Mouse (Mus musculus) heart, embryonic 12.5 days (tissue): ENCODE data around the gene Adad1. TPM values are rescaled to one million over a fixed set of nuclear protein-coding genes. Genes with fewer than 3 reads are reported as not detected.

Experiments used
- ATAC-seq: fragments of 200-750 bp; cut with Nextera tagmentation; 2 replicates; pipeline ENCODE4 v1.8.0; 2017; ENCODE audit warnings: moderate TSS enrichment, moderate library complexity; ENCODE audit not compliant: insufficient number of reproducible peaks, low FRiP score
- H3K27ac ChIP-seq: fragments of 300-500 bp; sonication (generic); 2 replicates; pipeline ENCODE4 v1.5.1; 2016; ENCODE audit warnings: mild to moderate bottlenecking, moderate library complexity; ENCODE audit not compliant: poor library complexity, severe bottlenecking
- H3K27me3 ChIP-seq: fragments of 300-500 bp; sonication (generic); replicated peaks from 2 replicates; pipeline ENCODE4 v1.6.1; 2016; ENCODE audit warnings: mild to moderate bottlenecking, moderate library complexity
- H3K36me3 ChIP-seq: fragments of 300-500 bp; sonication (generic); 2 replicates; pipeline ENCODE4 v1.6.1; 2016; ENCODE audit warnings: mild to moderate bottlenecking, moderate library complexity
- H3K4me1 ChIP-seq: fragments of 300-500 bp; sonication (generic); replicated peaks from 2 replicates; pipeline ENCODE4 v1.6.1; 2016; ENCODE audit warnings: mild to moderate bottlenecking
- H3K4me2 ChIP-seq: fragments of 300-500 bp; sonication (generic); 2 replicates; pipeline ENCODE4 v1.6.1; 2016; ENCODE audit warnings: mild to moderate bottlenecking, moderate library complexity
- H3K4me3 ChIP-seq: fragments of 300-500 bp; sonication (generic); 2 replicates; pipeline ENCODE4 v1.5.1; 2016; ENCODE audit warnings: mild to moderate bottlenecking
- H3K9ac ChIP-seq: fragments of 300-500 bp; sonication (generic); 2 replicates; pipeline ENCODE4 v1.6.1; 2016; ENCODE audit warnings: mild to moderate bottlenecking, moderate library complexity
- H3K9me3 ChIP-seq: fragments of 300-500 bp; sonication (generic); replicated peaks from 2 replicates; pipeline ENCODE4 v1.6.1; 2016; ENCODE audit warnings: mild to moderate bottlenecking, moderate library complexity
- WGBS: fragments of 180-500 bp; shearing (Covaris S2); methylation state at CpG from one replicate; pipeline ENCODE4 v1.1.7; 2016; 5-methylcytosine and 5-hydroxymethylcytosine counted together
- polyA plus RNA-seq: library from polyadenylated mRNA; unstranded; fragments of >200 nt; fragmentation: Nextera tagmentation; extraction: Ambion mirVana; gene quantifications from 2 replicates; pipeline ENCODE4 v1.2.1, GENCODE M21; 2016

Adad1 gene
- polyA plus RNA-seq, 1 experiment from 2014 or later: 0.47 TPM

DNA sequence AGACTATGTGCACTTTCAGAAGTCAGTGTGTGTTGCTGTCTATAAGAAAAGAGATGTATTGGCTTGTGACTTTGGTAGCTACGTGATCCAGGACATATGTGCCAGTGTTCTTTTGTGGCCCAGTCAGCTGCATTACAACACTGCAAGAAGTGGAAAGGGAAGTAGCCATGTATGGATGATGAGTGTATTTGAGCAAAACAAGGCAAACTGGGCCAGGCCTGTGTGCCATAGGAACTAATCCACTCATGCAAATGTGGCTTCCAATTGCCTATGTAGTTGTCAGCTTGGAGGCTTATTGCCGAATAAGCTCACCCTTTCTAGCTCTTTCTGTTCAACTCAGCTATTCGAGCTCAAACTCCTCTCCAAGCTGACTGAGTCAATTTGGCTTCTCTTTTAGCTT lies 75.9 kb downstream of the Adad1 start:
- Histone ChIP-seq H3K36me3 (no peaks in the 10 kb centered on the region), H3K4me1 (no peaks in the 10 kb centered on the region), H3K27me3 (no peaks in the 10 kb centered on the region), H3K4me3 (no peak overlapping the region), H3K4me2 (no peak overlapping the region), H3K9ac (no peak overlapping the region), H3K9me3 (no peaks in the 10 kb centered on the region), H3K27ac (no peak overlapping the region)
- no peak for ATAC-seq
- WGBS: 72% methylated on average over 3 of the region's 3 CpGs

DNA sequence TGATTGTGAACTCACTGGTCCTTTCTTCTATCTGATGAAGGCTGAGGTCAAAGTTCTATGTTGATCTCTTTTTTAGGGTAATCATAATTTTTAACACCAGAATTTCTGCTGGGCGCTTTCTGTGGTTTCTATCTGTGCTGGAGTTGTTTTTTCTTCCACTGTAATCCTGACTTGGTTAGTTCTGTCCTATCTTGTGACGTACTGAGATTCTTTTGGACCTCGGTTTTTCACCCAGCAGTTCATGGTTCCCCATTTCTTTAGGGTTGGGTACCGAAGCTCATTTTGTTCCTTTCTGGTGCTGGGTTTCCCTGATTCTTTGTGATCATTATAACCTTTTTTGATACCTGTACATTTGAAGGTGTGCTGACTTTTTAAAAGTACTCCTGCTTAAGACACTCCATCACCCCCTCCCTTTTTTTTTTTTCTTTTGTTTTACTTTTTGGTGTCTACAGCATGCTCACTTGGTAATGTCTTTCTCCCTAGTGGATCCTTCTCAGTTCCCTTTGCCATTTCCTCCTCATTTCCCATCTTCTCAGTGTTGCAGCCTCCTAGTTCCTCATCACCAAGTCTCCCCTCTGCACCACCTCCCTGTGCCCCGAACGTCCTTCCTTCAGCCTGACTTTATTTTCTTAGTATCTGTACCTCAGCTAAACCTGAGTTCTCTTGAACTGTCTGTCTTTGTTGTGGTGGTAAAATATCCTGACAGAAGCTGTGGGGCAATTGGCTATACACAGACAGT lies 77.0 kb downstream of the Adad1 start:
- Histone ChIP-seq H3K4me3 (no peak overlapping the region), H3K27me3 (no peaks in the 10 kb centered on the region), H3K9me3 (no peaks in the 10 kb centered on the region), H3K4me1 (no peaks in the 10 kb centered on the region), H3K36me3 (no peaks in the 10 kb centered on the region), H3K27ac (no peak overlapping the region), H3K4me2 (no peak overlapping the region), H3K9ac (no peak overlapping the region)
- 85% methylated on average over 6 of the region's 6 CpGs for WGBS
- ATAC-seq: no peak

DNA sequence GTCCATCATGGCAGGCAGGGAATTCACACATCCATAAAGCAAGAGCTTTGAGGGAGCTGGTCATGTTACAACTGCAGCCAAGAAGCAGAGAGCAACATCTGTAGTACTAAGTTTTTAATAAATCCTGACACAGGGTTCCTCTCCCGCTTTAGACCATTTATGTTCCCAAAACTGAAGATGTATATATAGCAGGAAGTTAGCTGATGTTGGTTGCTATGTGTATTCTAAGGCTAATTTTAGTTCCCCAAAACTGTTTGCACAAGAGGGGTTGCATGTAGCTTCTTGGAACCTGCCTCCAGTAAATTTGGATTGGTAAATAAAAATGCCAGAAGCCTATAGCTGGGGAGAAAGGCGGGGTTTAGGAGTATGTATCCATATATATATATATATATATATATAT lies 78.5 kb downstream of the Adad1 start:
- H3K36me3 ChIP-seq: no peaks in the 10 kb centered on the region
- H3K4me3 ChIP-seq: no peak overlapping the region
- no peak overlapping the region for H3K4me2 ChIP-seq
- ATAC-seq: no peak
- H3K27ac ChIP-seq: no peak overlapping the region
- H3K9me3 ChIP-seq: no peaks in the 10 kb centered on the region
- H3K9ac ChIP-seq: no peak overlapping the region
- no peaks in the 10 kb centered on the region for H3K27me3 ChIP-seq
- WGBS: 78% methylated on average over 2 of the region's 2 CpGs
- H3K4me1 ChIP-seq: peaks cover 11% of the 10 kb centered on the region

DNA sequence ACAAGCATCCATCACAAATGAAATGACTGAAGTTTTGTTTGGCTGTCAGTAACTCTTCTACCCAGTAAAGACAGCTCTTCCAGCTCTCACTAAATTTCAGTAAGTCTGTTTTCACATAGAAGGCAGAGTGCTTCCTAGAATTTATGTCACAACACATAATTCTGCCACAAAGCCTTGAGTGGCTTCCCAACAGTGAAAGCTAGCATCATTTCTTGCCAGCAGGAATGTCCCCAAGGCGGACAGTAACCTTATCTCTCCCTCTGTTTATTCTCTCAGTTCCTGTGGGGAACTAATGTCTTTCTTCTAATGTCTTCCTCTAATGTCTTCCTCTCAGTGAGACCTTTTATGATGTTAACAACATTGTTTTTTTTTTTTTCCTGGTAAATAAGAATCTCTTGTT lies 81.7 kb downstream of the Adad1 start:
- Histone ChIP-seq H3K36me3 (no peaks in the 10 kb centered on the region), H3K27me3 (no peaks in the 10 kb centered on the region), H3K9ac (no peak overlapping the region), H3K4me1 (peaks cover 14% of the 10 kb centered on the region), H3K4me2 (no peak overlapping the region), H3K4me3 (no peak overlapping the region), H3K9me3 (no peaks in the 10 kb centered on the region), H3K27ac (no peak overlapping the region)
- WGBS: 39% methylated on average over 1 of the region's 1 CpGs
- no peak for ATAC-seq

DNA sequence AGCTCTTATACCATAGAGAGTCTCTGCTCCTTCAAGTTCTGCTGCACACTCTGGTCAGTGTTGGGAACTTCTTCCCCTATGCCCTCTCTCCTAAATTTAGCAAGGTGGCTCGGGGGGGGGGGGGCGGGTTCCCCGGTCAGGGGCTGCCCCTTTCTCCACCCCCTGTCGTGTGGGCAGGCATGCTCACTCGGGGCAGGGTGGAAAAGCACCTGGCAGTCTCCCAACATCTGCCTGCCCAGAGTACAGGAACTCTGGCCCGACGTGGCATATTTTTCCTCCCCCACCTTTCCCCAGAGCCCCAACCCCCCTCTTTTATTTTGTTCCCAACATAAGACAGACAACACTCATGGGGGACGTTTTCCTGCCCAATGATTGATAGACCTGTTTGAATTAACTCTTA lies 83.1 kb downstream of the Adad1 start:
- 20% methylated on average over 8 of the region's 8 CpGs for WGBS
- Histone ChIP-seq H3K4me1 (peaks cover 14% of the 10 kb centered on the region), H3K4me3 (no peak overlapping the region), H3K36me3 (no peaks in the 10 kb centered on the region), H3K27me3 (no peaks in the 10 kb centered on the region), H3K4me2 (peak overlapping the region; percentile 55), H3K9me3 (no peaks in the 10 kb centered on the region), H3K27ac (no peak overlapping the region), H3K9ac (no peak overlapping the region)
- ATAC-seq: no peak

DNA sequence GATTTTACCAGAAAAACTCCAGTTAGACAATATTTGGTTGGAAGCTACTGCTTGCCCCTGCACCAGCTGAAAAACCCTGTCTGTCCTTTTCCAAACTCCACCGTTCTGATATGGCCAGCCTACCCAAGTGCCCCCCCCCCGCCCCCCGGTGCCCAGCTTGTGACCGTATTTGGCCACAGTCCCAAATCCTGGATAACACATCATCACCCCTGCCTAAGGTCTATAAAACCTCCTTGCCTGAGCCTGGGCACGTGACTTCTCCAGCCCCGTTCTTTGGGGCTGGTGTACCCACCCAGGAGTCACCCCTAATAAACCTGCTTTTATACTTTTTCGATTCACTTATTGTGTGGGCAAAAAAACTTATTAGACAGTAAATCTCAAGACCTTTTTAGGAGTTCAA lies 83.5 kb downstream of the Adad1 start:
- Histone ChIP-seq H3K27me3 (no peaks in the 10 kb centered on the region), H3K36me3 (no peaks in the 10 kb centered on the region), H3K9ac (no peak overlapping the region), H3K4me1 (peaks cover 14% of the 10 kb centered on the region), H3K27ac (no peak overlapping the region), H3K9me3 (no peaks in the 10 kb centered on the region), H3K4me3 (no peak overlapping the region), H3K4me2 (peak overlapping the region; percentile 55)
- 54% methylated on average over 7 of the region's 7 CpGs for WGBS
- ATAC-seq: peak; percentile 25; the same call in 1 of the 2 replicates

DNA sequence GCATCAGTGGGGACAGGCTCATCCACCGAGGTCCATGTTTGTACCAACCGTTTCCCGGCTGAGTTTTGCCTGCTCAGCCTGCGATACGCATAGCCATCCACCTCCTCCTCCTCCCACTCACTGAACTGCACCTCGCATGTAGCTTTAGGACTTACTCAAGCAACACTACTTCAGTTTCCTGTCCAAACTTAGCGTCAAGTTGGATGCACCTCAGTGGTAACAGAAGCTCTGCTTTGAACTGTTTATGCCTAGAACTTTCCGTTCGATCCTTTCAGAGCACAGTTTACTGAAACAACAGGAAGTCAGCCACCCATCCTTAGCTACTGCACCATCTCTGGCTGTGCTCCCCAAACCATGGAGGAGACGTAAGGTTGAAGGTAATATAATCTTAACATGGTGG lies 88.9 kb downstream of the Adad1 start:
- no peak overlapping the region for H3K4me3 ChIP-seq
- peaks cover 17% of the 10 kb centered on the region for H3K4me1 ChIP-seq
- H3K9ac ChIP-seq: no peak overlapping the region
- H3K36me3 ChIP-seq: no peaks in the 10 kb centered on the region
- ATAC-seq: no peak
- 82% methylated on average over 10 of the region's 10 CpGs for WGBS
- no peak overlapping the region for H3K4me2 ChIP-seq
- no peak overlapping the region for H3K27ac ChIP-seq
- no peaks in the 10 kb centered on the region for H3K27me3 ChIP-seq
- H3K9me3 ChIP-seq: no peaks in the 10 kb centered on the region

DNA sequence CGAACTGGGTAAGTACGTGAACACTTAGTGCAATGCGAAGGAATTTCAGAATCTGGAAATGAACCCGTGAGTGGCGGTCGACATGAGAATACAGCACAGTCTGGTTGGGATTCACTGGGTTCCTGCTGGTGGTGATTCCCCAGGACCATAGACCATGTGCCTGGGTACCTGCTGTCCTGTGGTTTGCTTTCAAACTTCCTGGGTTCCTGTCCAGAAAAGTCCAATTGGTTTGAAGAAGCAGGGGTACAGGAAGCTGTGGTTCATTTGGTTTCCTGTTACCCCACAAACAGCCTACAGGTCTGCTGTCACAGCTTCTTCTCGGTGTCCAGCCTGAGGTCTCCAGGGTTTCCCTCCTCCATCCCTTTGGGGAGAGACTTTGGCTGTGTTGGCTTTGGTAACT lies 89.7 kb downstream of the Adad1 start:
- Histone ChIP-seq H3K27me3 (no peaks in the 10 kb centered on the region), H3K27ac (no peak overlapping the region), H3K9ac (no peak overlapping the region), H3K36me3 (no peaks in the 10 kb centered on the region), H3K4me3 (no peak overlapping the region), H3K9me3 (no peaks in the 10 kb centered on the region), H3K4me1 (peaks cover 17% of the 10 kb centered on the region), H3K4me2 (no peak overlapping the region)
- WGBS: 86% methylated on average over 7 of the region's 7 CpGs
- ATAC-seq: no peak

DNA sequence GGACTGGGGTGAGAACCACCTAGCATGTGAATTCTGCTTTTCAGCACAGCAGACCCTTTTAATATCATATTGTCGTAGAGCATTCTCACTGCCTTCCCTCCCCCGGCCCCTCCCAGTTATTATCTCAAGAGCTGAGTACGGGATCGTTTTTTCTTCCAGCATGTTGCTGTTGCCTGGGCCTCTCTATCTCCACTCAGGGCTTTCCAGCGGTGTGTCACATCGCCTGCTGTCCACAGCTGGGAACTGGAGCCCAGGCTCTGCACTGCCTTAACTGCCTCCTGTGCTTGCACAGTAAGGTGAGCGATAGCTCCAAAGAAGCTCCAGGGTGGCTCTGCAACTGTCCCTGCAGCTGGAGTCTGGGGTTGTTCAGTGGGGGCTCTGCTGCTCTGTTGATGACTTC lies 91.1 kb downstream of the Adad1 start:
- Histone ChIP-seq H3K9me3 (no peaks in the 10 kb centered on the region), H3K9ac (0 out of 2 replicates have a peak overlapping the region, but pooled peaks have one; percentile 3), H3K4me2 (no peak overlapping the region), H3K4me1 (peaks cover 17% of the 10 kb centered on the region), H3K27me3 (no peaks in the 10 kb centered on the region), H3K4me3 (no peak overlapping the region), H3K27ac (no peak overlapping the region), H3K36me3 (no peaks in the 10 kb centered on the region)
- 21% methylated on average over 7 of the region's 7 CpGs for WGBS
- no peak for ATAC-seq

DNA sequence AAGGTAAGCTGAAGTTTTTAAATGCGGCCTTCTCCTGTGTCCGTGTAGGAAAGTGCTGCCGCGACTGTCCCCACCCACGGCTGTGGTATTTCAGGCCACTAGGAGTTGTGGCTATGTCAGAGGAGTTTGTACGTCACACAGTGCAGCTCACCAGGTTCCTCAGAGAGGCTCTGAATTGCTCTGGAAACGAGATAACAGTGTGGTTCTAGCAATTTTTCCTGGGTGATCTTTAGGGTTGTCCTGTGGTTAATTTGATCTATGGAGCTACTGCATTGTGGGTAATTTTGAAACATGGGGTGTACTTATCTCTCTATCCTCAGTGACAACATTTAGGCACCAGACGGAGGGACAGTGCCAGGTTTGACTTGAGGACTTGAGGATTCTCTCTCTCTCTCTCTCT lies 93.8 kb downstream of the Adad1 start:
- Histone ChIP-seq H3K9ac (no peak overlapping the region), H3K4me3 (no peak overlapping the region), H3K4me1 (peaks cover 17% of the 10 kb centered on the region), H3K27ac (no peak overlapping the region), H3K27me3 (no peaks in the 10 kb centered on the region), H3K36me3 (no peaks in the 10 kb centered on the region), H3K9me3 (no peaks in the 10 kb centered on the region), H3K4me2 (no peak overlapping the region)
- 44% methylated on average over 8 of the region's 8 CpGs for WGBS
- ATAC-seq: no peak

DNA sequence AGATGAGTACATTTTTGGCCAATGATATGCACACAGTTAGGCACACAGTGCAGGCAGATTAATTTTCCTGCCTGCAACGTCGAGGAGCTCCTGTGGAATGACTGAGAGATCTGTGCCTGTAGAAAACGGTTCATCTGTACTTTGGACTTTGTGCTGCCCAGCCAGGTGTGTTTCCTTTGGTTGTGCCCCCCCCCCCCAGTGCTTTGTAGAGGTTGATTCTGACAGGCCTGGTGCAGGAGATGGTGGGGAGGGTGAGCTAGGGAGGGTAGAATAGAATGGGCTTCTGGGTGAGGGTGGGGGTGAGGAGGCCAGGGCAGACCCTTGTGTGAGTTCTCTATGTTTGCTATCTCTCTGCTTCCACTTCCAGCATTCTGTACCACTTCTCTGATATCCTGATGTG lies 94.9 kb downstream of the Adad1 start:
- Histone ChIP-seq H3K4me1 (peaks cover 17% of the 10 kb centered on the region), H3K27me3 (no peaks in the 10 kb centered on the region), H3K36me3 (no peaks in the 10 kb centered on the region), H3K4me2 (no peak overlapping the region), H3K4me3 (no peak overlapping the region), H3K9ac (no peak overlapping the region), H3K27ac (no peak overlapping the region), H3K9me3 (no peaks in the 10 kb centered on the region)
- ATAC-seq: no peak
- 75% methylated on average over 3 of the region's 3 CpGs for WGBS

DNA sequence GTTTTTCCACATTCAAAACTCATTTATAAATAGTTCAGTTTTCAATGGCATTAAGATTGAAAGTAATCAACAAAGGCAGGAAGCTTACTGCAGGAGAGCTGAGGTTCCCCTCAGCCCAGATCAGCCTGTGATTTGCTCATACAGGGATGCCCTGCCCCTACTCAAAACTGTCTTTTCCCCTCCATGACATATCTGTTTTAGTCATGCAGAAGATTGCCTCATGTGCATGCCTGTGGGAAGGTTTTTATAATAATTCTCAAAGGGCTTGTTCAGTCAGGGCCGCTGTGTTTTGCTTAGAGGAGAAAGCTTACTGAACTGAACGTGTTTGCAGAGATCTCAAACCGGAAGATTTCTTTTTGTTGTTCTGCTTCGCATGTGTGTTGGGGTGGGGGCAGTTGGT lies 97.8 kb downstream of the Adad1 start:
- Histone ChIP-seq H3K9me3 (no peaks in the 10 kb centered on the region), H3K4me3 (no peak overlapping the region), H3K27ac (no peak overlapping the region), H3K27me3 (no peaks in the 10 kb centered on the region), H3K36me3 (no peaks in the 10 kb centered on the region), H3K9ac (no peak overlapping the region), H3K4me2 (no peak overlapping the region), H3K4me1 (0 out of 2 replicates have a peak, but pooled peaks cover 4% of the 10 kb centered on the region)
- no peak for ATAC-seq
- 82% methylated on average over 4 of the region's 4 CpGs for WGBS
